Mouse (Mus musculus): ENCODE data around the gene Cavin1.

The Cavin1 gene

GRCm38 (mm10) chr11:100918007-100918406 is 52.7 kb downstream of the Cavin1 start:
- in situ Hi-C loops (cut with MboI, MseI): no loop called here

- in situ Hi-C loops (cut with MboI, MseI): no loop called here
Measured at GRCm38 (mm10) chr11:100916432-100916971, 54.2 kb downstream of the Cavin1 start.

DNA sequence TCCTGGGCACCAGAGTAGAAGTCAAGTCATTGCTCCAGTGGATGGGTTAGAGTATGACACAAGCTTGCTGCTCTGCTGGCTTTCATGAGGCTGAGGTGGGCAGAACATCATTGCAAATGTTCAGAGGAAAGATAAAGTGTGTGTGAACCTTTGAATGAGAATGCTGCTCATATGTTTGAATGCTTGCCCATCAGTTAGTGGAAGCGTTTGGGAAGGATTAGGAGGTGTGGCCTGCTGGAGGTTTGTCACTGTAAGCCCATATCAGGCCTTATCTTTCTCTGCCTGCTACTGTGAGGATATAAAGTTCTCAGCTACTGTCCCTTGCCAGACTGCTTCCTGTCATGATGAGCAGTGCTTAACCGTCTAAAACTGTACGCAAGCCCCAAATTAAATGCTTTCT is 55.6 kb downstream of the Cavin1 start:
- in situ Hi-C loops (cut with MboI, MseI): no loop called here

DNA sequence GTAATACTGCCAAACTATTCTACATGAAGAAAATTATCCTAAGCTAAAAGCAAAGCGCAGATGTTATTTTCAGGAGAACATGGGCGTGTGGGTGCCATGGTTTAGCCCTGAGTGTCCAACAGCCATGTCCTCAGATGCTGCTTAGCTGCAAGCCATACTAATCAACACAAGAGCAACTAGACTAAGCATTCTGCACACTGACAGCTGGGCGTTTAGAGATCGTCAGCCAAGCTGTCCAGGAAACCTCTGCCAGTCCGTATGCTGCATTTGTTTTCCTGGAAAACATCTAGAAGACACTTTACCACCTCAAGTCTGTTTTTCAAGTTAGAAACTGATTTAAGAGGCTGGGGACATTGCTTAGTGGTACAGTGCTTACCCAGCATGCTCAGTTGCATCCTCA is 56.3 kb downstream of the Cavin1 start:
- in situ Hi-C loops (cut with MboI, MseI): no loop called here

GRCm38 (mm10) chr11:100912401-100913155 is 58.1 kb downstream of the Cavin1 start:
- in situ Hi-C loops (cut with MboI, MseI): no loop called here

DNA sequence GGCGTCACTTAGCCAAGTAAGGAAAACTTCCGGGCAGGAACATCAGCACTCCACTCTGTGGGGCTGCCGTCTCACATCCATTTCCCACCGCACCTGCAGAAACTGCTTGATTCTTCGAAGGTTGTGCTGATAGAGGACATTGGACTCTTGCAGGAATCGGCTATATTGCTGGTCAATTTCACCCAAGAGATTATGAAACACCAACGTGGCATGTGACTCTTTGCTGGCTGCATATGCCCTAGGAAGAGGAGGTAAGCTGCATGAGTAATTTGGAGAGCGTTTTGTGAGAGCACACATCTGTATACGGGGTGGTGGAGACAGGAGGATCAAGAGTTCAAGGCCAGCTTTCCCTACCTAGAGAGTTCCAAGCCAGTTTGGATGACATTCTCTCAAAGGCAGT is 62.1 kb downstream of the Cavin1 start:
- in situ Hi-C loops (cut with MboI, MseI): no loop called here

GRCm38 (mm10) chr11:100908112-100908511 is 62.6 kb downstream of the Cavin1 start:
- in situ Hi-C loops (cut with MboI, MseI): no loop called here

DNA sequence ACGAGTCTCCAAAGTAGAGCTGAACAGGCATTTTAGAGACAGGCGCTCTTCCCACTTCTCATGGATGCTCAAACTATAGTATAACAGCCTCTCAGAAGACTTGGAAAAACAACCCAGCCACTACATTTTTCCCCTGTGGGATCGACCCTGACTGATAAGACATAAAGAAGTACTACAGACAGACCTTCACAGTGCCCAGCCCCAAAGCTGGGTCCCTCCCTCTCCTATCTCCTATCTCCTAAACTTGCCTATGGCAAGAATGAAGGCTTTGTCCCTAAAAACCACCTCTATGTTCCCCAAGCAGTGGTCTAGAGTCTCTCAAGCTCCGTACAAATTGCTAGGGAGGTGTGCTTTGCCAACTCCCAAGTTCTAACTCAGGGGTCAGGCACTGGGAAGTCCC is 63.8 kb downstream of the Cavin1 start:
- in situ Hi-C loops (cut with MboI, MseI): no loop called here
